Mouse (Mus musculus): Measurements from ENCODE around the gene Ss18l2. TPM values are rescaled to one million over a fixed set of nuclear protein-coding genes. Genes with fewer than 3 reads are reported as not detected.
A peak's percentile ranks its signal among the peaks of the same experiment; 100 is the strongest.

Gene Ss18l2
- total RNA-seq, 2 experiments from 2014 or later = 79.0 to 92.0 TPM

- DNase-seq (ENCODE audit: low spot score in 2 of 2) = peak in 1 of 2 experiments; percentile 85
- intact Hi-C loops (cut with DNase I) = no loop called here
These were observed 42.6 kb downstream of the Ss18l2 start for GRCm38 (mm10) chr9:121752774-121753173.

- DNase-seq (ENCODE audit: low spot score in 2 of 2) = no peak
These were observed 44.5 kb downstream of the Ss18l2 start for GRCm38 (mm10) chr9:121754624-121755023.

GRCm38 (mm10) chr9:121756785-121757184, 46.7 kb downstream of the Ss18l2 start:
- DNase-seq (ENCODE audit: low spot score in 2 of 2) = no peak
- intact Hi-C loops (cut with DNase I) = no loop called here

More at GRCm38 (mm10) chr9:121754624-121755023, 44.5 kb downstream of the Ss18l2 start:
- intact Hi-C loops (cut with DNase I) = no loop called here

DNA sequence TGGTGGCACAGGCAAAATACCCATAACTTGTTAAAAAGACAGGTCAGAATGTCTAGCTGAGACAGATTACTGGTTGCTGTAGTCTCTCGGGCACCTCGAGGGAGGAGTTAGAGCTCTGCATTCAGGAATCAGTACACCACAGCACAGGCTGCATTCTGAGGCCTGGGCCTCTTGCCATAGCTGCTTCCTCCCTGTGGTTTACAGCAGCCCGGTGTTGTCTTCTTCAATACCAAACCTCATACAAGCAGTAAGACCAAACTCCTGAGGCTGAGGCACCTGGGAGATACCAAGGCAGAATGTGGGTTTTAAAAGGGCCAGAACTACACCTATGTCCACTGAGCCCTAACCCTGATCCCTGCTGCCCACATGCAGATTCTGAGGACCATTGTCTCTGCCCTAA, 47.3 kb downstream of the Ss18l2 start:
- intact Hi-C loops (cut with DNase I) = no loop called here
- DNase-seq (ENCODE audit: low spot score in 2 of 2) = no peak

GRCm38 (mm10) chr9:121757835-121758814, 48.0 kb downstream of the Ss18l2 start:
- intact Hi-C loops (cut with DNase I) = no loop called here
- no peak for DNase-seq (ENCODE audit: low spot score in 2 of 2)

DNA sequence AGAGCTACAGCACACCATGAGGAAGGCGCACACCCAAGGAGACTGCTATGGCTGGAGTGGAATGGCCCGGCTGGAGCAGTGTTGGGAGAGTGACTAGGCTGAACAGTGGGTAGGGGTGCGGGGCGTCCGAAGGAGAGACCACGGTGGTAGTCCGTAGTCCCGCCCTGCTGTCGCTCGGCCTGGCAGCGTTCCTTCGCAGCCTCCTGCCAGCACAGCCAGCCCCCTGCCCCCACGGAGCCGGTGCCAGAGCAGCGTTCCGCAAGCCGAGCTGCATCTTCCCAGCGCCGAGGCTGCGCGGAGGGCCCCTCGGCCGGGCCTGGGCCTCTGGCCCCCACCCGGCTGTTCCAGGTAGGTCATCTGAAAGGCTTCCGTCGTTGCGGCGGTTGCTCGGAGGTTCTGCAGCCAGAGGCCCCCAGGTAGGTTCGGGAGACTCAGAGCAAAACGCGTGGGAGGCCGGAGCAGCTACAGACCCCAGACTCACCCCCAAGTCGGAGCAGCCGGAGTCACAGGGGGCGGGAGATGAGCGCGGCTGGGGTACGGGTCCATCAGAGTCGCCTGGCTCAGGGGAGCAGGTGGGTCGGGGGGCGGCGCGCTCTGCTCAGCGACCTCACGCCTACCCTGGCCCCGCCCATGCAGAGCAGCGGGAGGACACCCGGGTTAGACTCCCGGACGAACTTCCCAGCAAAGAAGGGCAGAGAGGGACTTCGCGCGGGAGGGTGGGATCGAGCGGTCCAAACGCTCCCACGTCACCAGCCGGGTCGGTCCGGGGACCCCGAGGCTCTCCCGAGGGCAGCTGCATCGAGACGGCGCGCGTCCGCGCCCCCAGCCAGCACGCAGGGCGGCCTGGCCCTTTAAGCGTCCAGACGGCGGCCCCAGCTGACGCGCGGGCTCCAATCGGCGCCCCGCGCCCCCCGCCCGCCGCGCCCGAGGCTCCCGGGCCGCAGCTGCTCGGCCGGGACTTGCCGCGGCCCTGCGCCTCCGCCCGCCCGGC, 49.3 kb downstream of the Ss18l2 start, which contains the start of gene Zfp651:
TSS of gene Zfp651 (plus strand) at position 240 of the 991 bp plus-strand sequence.
- peak; percentile 71 to 79 for DNase-seq (ENCODE audit: low spot score in 2 of 2)
- intact Hi-C loops (cut with DNase I) = loop anchor here (2.0 kb wide), 2 partner anchors 17 to 67 kb away; partner anchors contain the start of gene Klhl40

GRCm38 (mm10) chr9:121760271-121761090, 50.4 kb downstream of the Ss18l2 start:
- DNase-seq (ENCODE audit: low spot score in 2 of 2) = peak; percentile 54 to 59
- intact Hi-C loops (cut with DNase I) = loop anchor here (2.0 kb wide), 2 partner anchors 16 to 66 kb away; partner anchors contain the start of gene Klhl40

- DNase-seq (ENCODE audit: low spot score in 2 of 2) = peak in 1 of 2 experiments; percentile 52
- intact Hi-C loops (cut with DNase I) = loop anchor here (2.0 kb wide), 2 partner anchors 16 to 66 kb away; partner anchors contain the start of gene Klhl40
These were observed 51.0 kb downstream of the Ss18l2 start for GRCm38 (mm10) chr9:121761091-121761665.

GRCm38 (mm10) chr9:121761787-121762186, 51.7 kb downstream of the Ss18l2 start:
- intact Hi-C loops (cut with DNase I) = loop anchor here (2.0 kb wide), 2 partner anchors 15 to 65 kb away; partner anchors contain the start of gene Klhl40

GRCm38 (mm10) chr9:121762248-121762647, 52.1 kb downstream of the Ss18l2 start:
- no peak for DNase-seq (ENCODE audit: low spot score in 2 of 2)
- intact Hi-C loops (cut with DNase I) = no loop called here

More at GRCm38 (mm10) chr9:121761787-121762186, 51.7 kb downstream of the Ss18l2 start:
- DNase-seq (ENCODE audit: low spot score in 2 of 2) = no peak

- no peak for DNase-seq (ENCODE audit: low spot score in 2 of 2)
- intact Hi-C loops (cut with DNase I) = no loop called here
These were observed 52.6 kb downstream of the Ss18l2 start for GRCm38 (mm10) chr9:121762761-121763160.

Other genes with a start within 250 kb of the Ss18l2 start
- gene Cck, start 214.6 kb upstream of the Ss18l2 start, total RNA-seq (2021) = 100 to 1,000 TPM; 670 to 812 TPM
- gene Lyzl4, start 68.2 kb upstream of the Ss18l2 start, total RNA-seq (2021) = 1 to 10 TPM; 1.5 to 1.8 TPM
- gene Vipr1, start 67.6 kb upstream of the Ss18l2 start, total RNA-seq (2021) = 10 to 100 TPM; 22.2 to 26.2 TPM
- gene Sec22c, start 4.8 kb upstream of the Ss18l2 start, total RNA-seq (2021) = 10 to 100 TPM; 26.8 to 28.8 TPM
- 100 to 1,000 TPM in 1 of 2 experiments, 10 to 100 TPM in 1; 95.5 to 124 TPM for gene Nktr, start 8.8 kb downstream of the Ss18l2 start, total RNA-seq (2021)
- gene Zfp651, start 49.0 kb downstream of the Ss18l2 start, total RNA-seq (2021) = 100 to 1,000 TPM; 108 to 115 TPM
- 1 to 10 TPM; 4.9 to 5.5 TPM for gene Klhl40, start 67.3 kb downstream of the Ss18l2 start, total RNA-seq (2021)
- 10 to 100 TPM; 16.1 to 18.8 TPM for gene Hhatl, start 82.2 kb downstream of the Ss18l2 start, total RNA-seq (2021)
- 1 to 10 TPM; 5.2 to 6.9 TPM for gene Ccdc13, start 129.1 kb downstream of the Ss18l2 start, total RNA-seq (2021)
- 10 to 100 TPM; 94.1 to 99.6 TPM for gene Higd1a, start 148.0 kb downstream of the Ss18l2 start, total RNA-seq (2021)
- gene Ackr2, start 188.0 kb downstream of the Ss18l2 start, total RNA-seq (2021) = 1 to 10 TPM; 5.5 to 7.6 TPM
- gene Cyp8b1, start 206.0 kb downstream of the Ss18l2 start, total RNA-seq (2021) = not detected
- 1 to 10 TPM; 5.4 to 6.9 TPM for gene Fam198a, start 240.7 kb downstream of the Ss18l2 start, total RNA-seq (2021)

Measured in left cerebral cortex, postnatal 25 days (tissue).